Mouse (Mus musculus) MEL (cell line): Measurements from ENCODE around the gene Hdac4.

Experiments used
- CHD2 ChIP-seq: IDR thresholded peaks from 2 replicates; pipeline ENCODE4 v1.6.1; 2011; ENCODE audit warnings: low read length, improper control_type of control experiment
- ZKSCAN1 ChIP-seq: IDR thresholded peaks from 2 replicates; pipeline ENCODE4 v1.6.1; 2012; ENCODE audit warnings: low read depth, mild to moderate bottlenecking, inconsistent platforms, low read length, improper control_type of control experiment, moderate library complexity

- TF ChIP-seq CHD2 = no peak
- no peak for TF ChIP-seq ZKSCAN1
These were observed at the start of gene Hdac4 for GRCm38 (mm10) chr1:92195360-92196149.
